Mouse (Mus musculus) splenic B cell, adult 2 months (primary cell): ENCODE data around the gene Pram1.
A peak's percentile ranks its signal among the peaks of the same experiment; 100 is the strongest.
"Not testable (repeated sequence)": the region's sequence is repeated elsewhere in the genome, so short reads cannot be mapped to it uniquely, and the experiment has no call there.

Experiments
- DNase-seq: peaks from one replicate; pipeline ENCODE4 v3.0.0-alpha.2; 2011; ENCODE audit warnings: low read depth, low spot score
- H3K27me3 ChIP-seq: 2 replicates; pipeline ENCODE4 v1.6.1; 2012; ENCODE audit warnings: mild to moderate bottlenecking, low read length, moderate library complexity, mixed read lengths; ENCODE audit not compliant: control insufficient read depth, poor library complexity, insufficient read depth, severe bottlenecking
- H3K36me3 ChIP-seq: 2 replicates; pipeline ENCODE4 v1.6.1; 2012; ENCODE audit warnings: mild to moderate bottlenecking, low read length, moderate library complexity, mixed read lengths; ENCODE audit not compliant: control insufficient read depth, poor library complexity, insufficient read depth, severe bottlenecking

Gene Pram1

DNA sequence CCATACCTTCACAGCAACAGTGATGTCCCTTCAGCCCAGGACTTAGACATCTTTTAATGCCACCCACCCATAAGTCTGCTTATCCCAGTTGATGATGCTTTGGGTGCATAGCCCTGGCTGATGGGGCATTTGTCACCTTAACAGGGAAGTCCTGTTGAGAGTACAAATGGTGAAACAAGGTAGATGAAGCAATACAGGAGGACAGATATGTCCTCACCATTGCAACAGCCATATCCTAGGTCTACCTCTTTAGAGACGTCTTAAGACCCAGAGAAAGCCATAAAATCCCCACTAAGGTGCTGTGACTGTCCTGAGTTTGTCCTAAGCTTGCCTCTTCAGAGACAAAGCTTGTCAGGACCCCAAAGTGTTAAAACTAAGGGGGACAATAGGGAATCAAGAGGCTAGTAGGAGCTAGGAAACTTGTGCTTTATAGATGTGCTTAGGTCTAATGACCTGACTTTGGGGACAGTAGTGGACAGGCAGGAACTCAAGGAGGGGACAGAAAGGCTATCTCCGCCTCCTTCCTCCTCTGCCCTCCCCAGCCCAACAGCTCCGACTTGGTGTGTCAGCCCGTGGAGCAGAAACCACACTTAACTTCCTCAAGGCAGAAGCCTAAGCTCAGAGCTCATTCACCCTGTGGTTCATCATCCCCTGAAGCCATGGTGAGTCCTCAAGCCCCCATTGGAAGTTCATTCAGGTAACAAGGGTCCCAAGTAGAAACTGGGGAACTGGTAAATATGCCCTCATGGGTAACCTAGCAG, at the start of gene Pram1:
TSS of gene Pram1 (plus strand) at position 541 of the 761 bp plus-strand sequence.
- no peak for DNase-seq
- Histone ChIP-seq H3K27me3 (no peaks in the 10 kb centered on the region), H3K36me3 (no peaks in the 10 kb centered on the region)

DNA sequence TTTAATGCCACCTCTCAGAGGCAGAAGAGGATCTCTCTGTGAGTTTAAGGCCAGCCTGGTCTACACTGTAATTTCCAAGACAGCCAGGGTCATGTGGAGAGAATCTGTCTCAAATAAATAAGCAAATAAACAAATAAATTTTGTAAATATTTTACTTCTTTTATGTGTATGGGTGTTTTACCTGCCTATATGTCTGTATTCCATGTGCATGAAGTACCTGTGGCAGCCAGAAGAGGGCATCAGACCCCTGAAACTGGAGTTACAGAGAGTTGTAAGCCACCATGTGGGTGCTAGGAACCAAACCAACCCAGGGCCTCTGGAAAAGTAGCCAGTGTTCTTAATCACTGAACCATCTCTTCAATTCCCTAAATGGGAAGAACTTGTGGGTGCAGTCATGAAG, 40.6 kb upstream of the Pram1 start:
- no peaks in the 10 kb centered on the region; the same call in 1 of the 2 replicates for H3K27me3 ChIP-seq
- H3K36me3 ChIP-seq: no peaks in the 10 kb centered on the region
- DNase-seq: peak; percentile 25

DNA sequence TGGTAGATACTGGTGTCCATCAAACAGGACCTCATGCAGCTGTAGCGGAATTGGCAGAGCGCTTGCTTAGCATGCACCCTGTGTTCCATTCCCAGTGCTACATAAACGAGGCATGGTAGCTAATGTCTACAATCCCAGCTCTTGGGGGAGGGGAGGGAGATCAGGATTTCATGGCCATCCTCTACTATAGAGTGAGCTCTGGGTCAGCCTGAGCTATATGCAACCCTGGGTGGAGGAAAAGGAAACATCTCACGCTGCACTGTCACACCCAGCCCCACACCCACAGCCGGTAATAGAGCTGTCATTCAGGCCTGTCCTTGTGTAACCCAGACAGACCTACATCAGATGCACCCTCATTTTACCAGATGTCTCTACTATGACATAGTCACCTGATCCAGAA, 39.4 kb upstream of the Pram1 start:
- Histone ChIP-seq H3K27me3 (no peaks in the 10 kb centered on the region; the same call in 1 of the 2 replicates), H3K36me3 (no peaks in the 10 kb centered on the region)
- no peak for DNase-seq

DNA sequence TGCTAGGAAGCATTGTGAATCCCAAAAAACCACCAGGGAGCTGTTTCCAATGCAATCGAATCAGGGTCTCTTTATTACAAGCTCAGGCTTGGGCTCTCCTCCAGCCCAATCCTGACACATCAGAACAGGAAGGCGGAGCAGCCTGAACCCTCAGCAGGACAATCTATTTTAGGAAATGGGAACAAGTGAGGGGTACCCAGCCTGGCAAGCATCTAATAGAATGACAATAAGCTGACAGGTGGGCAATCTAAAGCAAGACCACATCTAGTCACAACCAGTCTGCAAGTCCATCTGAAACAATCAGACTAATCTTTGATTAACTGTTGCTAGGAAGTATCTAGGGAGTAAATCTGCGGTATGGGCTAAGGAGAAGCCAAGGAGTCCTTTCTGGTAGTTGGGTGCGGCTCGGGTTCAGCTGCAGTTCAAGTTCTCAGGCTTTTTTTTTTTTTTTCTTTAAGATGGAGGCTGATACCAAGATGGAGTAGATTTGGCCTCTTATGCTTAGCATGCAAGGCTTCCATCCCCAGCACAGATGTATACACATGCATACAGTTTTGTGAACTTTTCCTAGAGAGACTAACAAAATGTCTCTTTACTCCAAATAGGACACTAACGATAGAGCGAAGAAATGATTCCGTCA, 37.9 kb upstream of the Pram1 start:
- no peak for DNase-seq
- H3K36me3 ChIP-seq: 0 out of 2 replicates have a peak, but pooled peaks cover 1% of the 10 kb centered on the region
- no peaks in the 10 kb centered on the region; the same call in 1 of the 2 replicates for H3K27me3 ChIP-seq

DNA sequence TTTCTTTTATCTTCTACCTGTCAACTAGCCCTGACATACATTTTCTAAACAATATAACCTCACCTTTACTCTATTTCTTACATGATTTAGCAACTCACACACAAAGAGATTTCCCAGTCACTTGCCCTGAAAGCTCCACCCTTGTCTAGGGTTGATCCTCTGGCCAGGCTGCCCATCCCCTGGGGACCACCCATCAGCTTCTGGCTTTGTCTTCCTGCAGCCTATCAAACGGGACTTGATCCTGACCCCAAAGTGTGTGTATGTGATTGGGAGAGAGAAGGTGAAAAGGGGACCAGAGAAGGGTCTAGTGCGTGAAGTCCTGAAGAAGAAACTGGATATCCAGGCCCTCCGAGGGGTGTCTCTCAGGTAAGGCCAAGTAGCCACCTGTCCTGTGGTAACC, 37.0 kb upstream of the Pram1 start:
- no peaks in the 10 kb centered on the region; the same call in 1 of the 2 replicates for H3K27me3 ChIP-seq
- no peak for DNase-seq
- H3K36me3 ChIP-seq: 0 out of 2 replicates have a peak, but pooled peaks cover 1% of the 10 kb centered on the region

DNA sequence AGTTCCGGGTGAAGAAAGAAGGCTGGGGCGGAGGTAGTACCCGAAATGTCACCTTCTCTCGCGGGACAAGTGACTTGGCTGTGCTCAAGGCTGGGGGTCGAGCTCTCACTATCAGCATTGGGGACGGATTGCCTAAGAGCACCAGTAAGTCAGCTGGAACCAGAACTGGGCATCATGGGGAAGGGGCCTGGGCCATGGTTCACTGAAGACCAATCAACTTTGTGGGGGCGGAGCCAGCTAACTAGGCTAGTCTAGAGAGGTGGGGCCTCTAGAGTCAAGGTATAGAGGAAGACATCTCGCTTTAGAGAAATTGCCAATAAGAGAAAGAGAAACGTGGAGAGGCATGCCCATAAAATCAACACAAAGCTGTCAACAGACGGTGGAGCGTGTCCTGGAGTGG, 35.9 kb upstream of the Pram1 start:
- no peaks in the 10 kb centered on the region; the same call in 1 of the 2 replicates for H3K27me3 ChIP-seq
- no peak for DNase-seq

DNA sequence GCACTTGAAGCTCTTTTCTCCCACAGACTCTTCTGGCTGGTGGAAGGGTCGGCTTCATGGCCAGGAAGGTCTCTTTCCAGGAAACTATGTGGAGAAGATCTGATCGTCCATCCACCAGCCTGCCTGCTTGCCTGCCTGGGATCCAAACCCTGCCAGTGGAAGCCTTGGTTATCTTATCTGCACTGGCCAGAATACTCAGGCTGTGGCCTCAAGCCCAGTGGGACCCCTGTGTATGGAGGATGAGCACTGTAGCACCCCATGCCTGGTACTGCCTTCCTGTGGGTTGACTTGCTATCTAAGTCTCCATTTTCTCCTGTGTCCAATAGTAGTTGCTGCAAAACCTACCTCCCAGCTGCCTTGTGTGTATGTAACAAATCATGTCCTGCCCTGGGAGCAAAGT, 30.6 kb upstream of the Pram1 start:
- DNase-seq: no peak

More for the DNA sequence above, 35.9 kb upstream of the Pram1 start:
- 0 out of 2 replicates have a peak, but pooled peaks cover 1% of the 10 kb centered on the region for H3K36me3 ChIP-seq

DNA sequence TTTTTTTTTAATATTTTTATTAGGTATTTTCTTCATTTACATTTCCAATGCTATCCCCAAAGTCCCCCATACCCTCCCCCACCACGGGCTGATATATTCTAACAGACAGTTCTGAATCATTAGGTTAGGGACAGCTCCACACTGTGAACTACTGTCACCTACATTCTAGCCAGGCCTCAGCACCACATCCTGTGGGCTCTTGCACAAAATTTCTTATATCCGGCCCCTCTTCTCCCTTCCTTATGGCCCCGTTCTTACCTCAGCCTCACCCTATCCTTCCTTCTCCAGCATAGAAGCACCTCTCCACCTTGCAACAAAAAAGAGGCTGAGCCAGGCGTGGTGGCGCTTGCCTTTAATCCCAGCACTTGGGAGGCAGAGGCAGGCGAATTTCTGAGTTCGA, 27.3 kb upstream of the Pram1 start:
- H3K36me3 ChIP-seq: no peaks in the 10 kb centered on the region
- H3K27me3 ChIP-seq: no peaks in the 10 kb centered on the region
- no peak for DNase-seq

More for the DNA sequence above, 30.6 kb upstream of the Pram1 start:
- 0 out of 2 replicates have a peak, but pooled peaks cover 1% of the 10 kb centered on the region for H3K36me3 ChIP-seq
- H3K27me3 ChIP-seq: no peaks in the 10 kb centered on the region

DNA sequence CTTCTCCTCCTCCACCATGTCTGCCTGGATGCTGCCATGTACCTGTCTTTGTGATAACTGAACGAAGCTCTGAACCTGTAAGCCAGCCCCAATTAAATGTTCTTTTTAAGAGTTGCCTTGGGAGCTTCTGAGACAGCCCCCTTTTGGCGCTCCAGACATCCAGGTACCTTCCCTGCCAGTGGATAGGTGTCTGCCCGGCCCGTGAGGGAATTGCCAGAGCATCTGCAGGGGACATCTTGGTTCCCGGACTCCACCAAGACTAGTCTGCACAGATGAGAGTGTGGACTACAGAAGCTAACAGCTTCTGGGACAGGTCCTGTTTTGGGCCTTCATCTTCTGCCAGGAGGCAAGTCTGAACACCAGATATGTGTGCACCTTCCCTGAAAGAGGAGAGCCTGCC, 24.1 kb upstream of the Pram1 start:
- not testable (repeated sequence) for H3K27me3 ChIP-seq, H3K36me3 ChIP-seq, DNase-seq

DNA sequence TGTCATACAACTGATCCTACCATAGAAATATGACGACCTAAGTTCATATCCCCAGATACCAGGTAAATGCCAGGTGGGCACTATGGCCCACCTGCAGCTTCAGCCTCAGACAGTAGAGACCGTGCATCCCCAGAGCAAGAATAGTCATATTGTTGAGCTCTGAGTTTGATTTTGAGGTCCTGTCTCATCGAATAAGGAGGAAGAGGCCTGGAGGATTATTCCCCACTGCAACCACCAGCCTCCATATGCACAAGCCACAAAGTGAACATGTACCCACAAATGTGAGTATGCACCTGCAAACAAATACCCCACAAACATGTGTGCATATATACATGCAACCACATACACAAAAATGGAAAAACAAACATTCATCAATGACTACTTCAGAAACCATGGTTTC, 10.6 kb upstream of the Pram1 start:
- no peaks in the 10 kb centered on the region for H3K27me3 ChIP-seq
- no peak for DNase-seq
- H3K36me3 ChIP-seq: peaks cover 4% of the 10 kb centered on the region; the same call in 1 of the 2 replicates

DNA sequence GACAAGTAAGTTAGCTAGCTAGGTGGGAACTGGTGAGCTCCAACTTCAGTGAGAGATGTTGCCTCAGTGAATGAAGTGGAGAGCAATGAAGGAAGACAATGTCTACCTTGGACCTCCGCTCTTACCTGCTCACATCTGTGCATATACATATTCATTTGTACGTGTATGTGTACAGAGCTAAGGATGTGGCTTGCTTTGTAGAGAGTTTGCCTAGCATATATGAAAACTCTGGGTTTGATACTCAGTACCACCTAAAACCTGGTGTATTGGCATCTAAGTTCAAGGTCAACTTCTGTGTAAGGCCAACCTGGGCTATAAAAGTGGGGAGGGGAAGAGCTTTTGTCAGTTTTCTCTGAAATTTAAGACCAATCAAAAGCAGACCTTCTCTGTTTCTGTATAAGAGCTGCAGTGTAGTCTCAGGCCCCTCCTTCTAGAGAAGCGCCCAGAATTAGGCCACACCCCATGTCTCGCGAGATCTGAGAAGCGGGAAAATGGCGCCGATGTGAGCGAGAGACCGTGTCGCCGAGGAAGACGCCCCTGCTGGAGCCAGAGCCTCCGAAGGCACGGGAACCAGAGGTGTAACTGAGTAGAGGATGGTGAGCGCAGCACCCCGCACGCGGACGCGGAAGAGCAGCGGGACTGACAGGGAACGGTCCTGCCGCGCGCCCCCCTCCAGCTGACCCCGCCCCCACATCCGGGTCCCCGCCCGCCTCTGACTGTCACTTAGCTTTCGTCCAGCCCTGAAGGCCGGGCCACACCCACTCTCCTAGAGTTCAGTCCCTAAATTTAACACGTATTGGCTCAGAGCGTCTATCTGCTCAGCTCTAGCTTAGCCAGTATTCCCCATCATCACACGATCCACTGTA, 9.0 kb upstream of the Pram1 start, which contains the start of gene Zfp414:
TSS of gene Zfp414 (plus strand) at position 470 of the 866 bp plus-strand sequence.
- Histone ChIP-seq H3K27me3 (no peaks in the 10 kb centered on the region), H3K36me3 (peaks cover 4% of the 10 kb centered on the region; the same call in 1 of the 2 replicates)
- DNase-seq: peak; percentile 96

DNA sequence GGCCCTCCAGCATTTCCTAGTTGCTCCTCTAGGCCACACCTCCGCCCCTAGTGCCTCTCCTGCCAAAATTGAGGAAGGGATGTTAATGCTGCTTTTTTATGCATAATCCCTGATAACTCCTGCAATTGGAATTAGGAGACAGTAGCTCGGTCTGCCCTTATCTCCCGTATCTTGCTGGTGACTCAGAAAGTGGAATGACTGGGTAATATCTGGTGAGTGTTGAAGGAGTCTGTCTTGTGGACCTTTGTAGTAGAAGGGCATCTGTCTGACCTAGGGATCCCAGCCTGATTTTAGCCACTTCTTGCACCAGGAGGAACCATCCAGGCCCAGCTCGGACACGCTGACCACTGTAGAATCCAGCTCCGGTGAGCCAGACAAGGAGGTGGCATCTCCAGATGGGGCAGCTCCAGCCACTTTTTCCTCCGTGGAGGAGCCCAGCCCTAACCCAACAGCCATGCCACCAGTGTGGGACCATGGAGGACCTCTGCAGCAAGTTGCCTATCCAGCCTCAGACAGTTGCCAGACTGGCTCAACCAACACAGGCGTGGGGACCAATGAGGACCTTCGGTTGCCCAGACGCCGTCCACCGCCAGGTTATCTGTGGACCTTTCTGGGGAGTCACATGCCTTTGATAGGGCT, 8.2 kb upstream of the Pram1 start:
- no peak for DNase-seq
- H3K27me3 ChIP-seq: no peaks in the 10 kb centered on the region

DNA sequence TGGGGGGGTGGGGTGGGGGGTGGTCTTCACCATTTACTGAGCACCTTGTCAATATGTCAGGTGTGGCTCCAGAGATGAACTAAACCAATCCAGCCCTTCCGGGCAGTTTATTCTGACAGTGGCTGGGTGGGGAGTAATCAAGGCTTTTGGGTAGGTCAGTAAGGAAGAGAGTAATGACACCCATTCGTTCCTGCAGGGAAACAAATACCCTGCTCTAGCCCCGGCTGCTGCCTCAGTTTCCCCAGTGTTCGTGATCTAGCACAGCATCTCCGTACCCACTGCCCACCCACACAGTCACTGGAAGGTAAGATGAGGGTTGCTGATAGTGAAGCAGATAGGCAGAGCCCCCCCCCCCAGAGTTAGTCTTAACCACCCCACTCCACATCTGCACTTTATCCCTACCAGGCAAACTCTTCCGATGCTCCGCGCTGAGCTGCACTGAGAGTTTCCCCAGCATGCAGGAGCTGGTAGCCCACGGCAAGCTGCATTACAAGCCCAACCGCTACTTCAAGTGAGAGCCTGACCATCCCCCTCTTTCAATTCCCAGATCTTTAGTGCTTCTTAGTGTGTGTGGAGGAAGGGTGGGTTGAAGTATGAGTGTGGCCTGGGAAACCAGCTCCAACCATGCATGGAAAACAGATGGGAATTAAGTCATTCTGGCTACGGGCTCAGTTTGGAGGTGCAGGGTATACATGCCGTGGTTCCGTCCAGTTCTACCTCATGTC, 7.5 kb upstream of the Pram1 start:
- H3K27me3 ChIP-seq: no peaks in the 10 kb centered on the region
- peaks cover 4% of the 10 kb centered on the region; the same call in 1 of the 2 replicates for H3K36me3 ChIP-seq
- DNase-seq: no peak

More for the DNA sequence above, 8.2 kb upstream of the Pram1 start:
- peaks cover 4% of the 10 kb centered on the region; the same call in 1 of the 2 replicates for H3K36me3 ChIP-seq
